Mouse (Mus musculus) lung, adult 2 months (tissue): ENCODE measurements around the gene Bbs4.

Experiments used
- CTCF ChIP-seq: fragments of 200-500 bp; IDR thresholded peaks from 2 replicates; pipeline ENCODE4 v1.5.1; 2011; ENCODE audit warnings: mild to moderate bottlenecking, low read length, control low read depth; ENCODE audit not compliant: insufficient read depth
- POLR2A ChIP-seq: fragments of 200-500 bp; IDR thresholded peaks from 2 replicates; pipeline ENCODE4 v1.6.1; 2011; ENCODE audit warnings: low read depth, mild to moderate bottlenecking, control low read depth, low read length, borderline replicate concordance; ENCODE audit errors: extremely low read depth

DNA sequence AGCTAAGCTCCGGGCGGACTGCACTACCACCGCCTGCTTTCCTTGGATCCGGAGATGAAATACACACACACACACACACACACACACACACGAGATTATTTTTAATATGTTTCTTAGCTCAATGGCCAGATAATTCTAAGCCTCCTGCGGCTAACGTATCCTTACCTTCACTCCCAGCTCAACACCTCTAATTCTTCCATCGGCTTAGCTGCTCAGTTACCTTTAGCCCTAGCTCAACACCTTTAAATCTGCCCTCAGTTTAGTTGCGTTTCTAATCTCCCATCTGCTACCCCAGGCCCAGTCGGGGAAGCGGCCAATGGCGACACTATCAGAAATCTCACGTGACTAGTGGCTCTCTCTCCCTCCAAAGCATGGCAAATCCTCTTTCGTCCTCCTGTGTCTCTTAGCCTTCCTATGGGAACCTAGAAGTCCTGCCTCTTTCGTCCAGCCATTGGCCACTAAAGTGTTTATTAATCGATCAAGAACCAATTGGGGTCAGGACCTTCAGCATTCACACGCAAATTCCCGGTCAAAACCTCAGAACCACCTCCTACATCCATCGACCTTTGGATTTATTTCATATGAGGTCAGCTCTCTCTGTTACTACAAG lies 78.4 kb downstream of the Bbs4 start:
- TF ChIP-seq CTCF = no peak
- TF ChIP-seq POLR2A = no peak
